Mouse (Mus musculus): ENCODE measurements around the gene Pld2.
"Not testable (repeated sequence)": the region's sequence is repeated elsewhere in the genome, so short reads cannot be mapped to it uniquely, and the experiment has no call there.

Gene Pld2

DNA sequence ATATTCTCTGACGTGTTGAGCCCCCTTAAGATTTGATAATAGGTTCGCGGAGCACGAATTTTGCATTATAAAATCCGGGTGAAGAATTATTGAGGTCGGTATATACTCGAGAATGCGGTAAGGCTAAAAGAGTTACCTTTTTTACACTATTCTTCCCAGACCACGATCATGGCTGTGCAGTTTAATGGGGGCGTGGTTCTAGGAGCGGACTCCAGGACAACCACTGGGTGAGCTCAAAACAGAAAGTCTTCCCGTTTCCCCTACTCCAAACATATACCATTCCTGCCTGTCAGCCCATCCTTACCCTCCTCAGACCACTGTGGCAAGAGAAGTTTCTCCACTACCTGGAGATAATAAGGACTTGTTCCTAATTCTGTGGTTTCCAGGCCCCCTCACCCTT lies 14.1 kb upstream of the Pld2 start:
- no peak for DNase-seq (ENCODE audit: low spot score in 2 of 2)

DNA sequence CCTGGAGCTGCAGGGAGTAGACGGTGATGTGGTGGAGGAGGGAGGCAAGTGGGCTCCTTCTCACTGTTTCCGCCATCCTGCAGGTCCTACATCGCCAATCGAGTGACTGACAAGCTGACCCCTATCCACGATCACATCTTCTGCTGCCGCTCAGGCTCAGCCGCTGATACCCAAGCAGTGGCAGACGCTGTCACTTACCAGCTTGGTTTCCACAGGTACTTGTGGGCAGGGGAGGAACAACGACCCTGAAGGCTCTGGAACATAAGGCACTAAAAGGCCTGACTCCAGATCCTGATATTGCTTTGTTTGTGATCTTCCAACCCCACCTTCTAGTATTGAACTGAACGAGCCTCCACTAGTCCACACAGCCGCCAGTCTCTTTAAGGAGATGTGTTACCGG lies 13.7 kb upstream of the Pld2 start:
- DNase-seq (ENCODE audit: low spot score in 2 of 2) = no peak

GRCm38 (mm10) chr11:70528610-70529009 lies 11.3 kb upstream of the Pld2 start:
- no peak for DNase-seq (ENCODE audit: low spot score in 2 of 2)

DNA sequence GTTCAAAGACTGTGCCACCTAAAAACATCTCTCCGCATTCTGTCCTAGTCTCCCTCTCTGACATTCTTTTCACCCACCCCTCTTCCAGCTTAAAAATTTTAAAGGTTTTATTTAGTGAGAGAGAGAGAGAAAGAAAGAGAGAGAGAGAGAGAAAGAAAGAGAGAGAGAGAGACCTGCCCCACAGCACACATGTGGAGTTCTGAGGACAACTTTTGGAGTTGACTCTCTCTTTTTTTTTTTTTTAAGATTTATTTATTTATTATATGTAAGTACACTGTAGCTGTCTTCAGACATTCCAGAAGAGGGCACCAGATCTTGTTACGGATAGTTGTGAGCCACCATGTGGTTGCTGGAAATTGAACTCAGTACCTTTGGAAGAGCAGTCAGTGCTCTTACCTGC lies 8.8 kb upstream of the Pld2 start:
- DNase-seq (ENCODE audit: low spot score in 2 of 2) = not testable (repeated sequence)

- no peak for DNase-seq (ENCODE audit: low spot score in 2 of 2)
These were observed 7.0 kb upstream of the Pld2 start, which contains the start of gene Gm40193 for GRCm38 (mm10) chr11:70532839-70533238. Gene Gm40193 (minus strand): TSS chr11:70532939.

DNA sequence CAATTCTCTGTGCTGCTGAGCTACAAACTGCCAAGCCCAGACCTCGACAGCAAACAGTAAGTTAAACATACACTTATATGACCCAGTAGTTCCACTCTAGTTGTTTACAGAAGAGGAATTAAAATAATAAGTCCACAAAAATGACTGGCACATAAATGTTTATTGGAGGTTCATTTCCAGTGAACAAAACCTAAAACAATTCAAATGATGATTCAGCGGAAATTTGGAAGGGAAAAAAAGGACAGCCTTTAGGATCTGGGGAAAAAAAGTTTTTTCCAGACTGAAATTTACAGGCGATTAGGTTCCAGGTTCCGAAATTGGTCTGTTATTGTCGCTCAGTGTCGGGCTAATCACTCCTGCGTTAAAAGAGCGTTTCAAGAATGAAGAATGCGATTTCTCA lies 441 bp upstream of the Pld2 start:
- no peak for DNase-seq (ENCODE audit: low spot score in 2 of 2)

DNA sequence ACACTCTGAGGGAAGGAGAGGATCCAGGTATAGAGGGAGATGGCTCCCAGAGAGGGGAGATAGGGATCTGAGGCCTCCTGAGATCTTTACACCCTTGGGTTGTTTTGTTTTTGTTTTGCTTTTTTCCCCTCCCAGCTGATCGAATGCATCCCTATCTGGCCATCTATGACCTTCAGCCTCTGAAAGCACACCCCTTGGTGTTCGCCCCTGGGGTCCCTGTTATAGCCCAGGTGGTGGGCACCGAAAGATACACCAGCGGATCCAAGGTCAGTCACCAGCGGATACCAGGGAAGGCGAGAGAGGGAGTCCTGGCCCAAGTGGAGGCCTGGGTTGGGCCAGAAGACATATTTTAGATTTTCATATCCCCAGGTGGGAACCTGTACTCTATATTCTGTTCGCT lies 1.1 kb downstream of the Pld2 start:
- DNase-seq (ENCODE audit: low spot score in 2 of 2) = no peak

DNA sequence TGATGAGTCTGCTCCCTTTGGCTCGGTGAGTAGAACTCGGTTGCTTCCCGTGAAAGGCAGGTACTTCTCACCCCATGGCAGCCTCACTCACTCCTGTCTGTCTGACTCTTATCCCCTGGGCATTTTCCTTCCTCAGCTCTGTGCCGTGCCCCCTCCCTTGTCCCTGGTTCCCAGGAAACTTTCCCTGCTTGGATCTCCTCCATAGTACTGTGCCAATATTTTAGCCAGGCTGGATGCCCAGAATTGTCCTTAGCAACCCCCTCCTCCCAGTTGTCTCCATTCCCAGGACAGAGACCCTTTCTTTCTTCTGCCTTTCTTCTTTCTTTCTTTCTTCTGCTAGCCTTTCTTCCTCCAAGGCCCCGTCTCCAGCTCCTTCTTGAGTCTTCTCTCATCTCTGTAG lies 1.6 kb downstream of the Pld2 start:
- no peak for DNase-seq (ENCODE audit: low spot score in 2 of 2)

GRCm38 (mm10) chr11:70544496-70544895 lies 4.6 kb downstream of the Pld2 start:
- DNase-seq (ENCODE audit: low spot score in 2 of 2) = no peak

GRCm38 (mm10) chr11:70551526-70551925 lies 11.7 kb downstream of the Pld2 start:
- no peak for DNase-seq (ENCODE audit: low spot score in 2 of 2)

DNA sequence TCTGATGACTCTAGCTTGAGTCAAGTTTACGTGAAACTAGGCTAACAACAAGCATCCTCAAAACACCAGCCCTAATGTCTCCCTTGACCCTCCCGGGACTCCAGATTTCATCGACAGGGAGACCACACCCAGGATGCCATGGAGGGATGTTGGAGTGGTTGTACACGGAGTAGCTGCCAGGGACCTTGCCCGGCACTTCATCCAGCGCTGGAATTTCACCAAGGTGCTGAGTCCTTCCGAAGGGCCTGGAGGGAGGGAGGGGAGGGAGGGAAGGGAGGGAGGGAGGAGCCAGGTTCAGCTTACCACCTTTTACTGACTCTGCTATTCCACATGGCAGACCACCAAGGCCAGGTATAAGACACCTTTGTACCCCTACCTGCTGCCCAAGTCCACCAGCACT lies 14.1 kb downstream of the Pld2 start:
- DNase-seq (ENCODE audit: low spot score in 2 of 2) = no peak

DNA sequence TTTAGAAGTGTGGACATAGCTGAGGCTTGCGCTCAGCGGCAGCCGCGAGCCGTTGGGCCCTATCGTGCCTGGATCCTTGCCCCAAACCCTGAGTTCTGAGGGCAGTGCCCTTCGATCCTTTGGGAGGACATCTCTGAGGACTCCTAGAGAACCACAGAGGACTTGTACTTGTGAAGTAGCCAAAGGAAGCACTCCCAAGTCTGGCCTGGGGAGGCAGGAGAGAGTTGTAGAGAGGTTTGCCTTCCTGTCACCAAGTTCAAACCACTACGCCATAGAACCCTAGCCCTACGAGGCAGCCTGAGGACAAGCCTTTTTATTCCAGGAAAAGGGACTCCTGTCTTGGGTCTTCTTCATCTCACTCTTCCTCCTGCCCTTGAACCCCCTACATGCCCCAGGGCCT lies 17.7 kb downstream of the Pld2 start:
- DNase-seq (ENCODE audit: low spot score in 2 of 2) = no peak

DNA sequence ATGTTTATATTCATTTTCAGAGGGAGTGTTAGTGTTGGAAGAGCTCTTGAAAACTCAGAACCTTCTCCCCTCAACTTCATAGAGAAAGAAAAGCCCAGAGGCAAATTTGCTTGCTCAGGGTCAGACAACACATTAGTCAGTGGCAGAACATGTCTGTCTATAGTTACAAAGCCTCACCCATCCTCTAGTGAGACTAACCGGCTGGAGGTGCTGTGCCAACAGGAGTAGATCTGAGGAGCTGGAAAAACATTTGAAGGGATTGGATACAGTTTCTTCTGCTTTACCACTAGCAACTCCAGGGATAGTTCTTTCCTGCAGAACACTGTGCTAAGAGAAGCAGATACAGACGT lies 22.0 kb downstream of the Pld2 start:
- no peak for DNase-seq (ENCODE audit: low spot score in 2 of 2)

- DNase-seq (ENCODE audit: low spot score in 2 of 2) = peak; percentile 84 to 92
These were observed 22.6 kb downstream of the Pld2 start, which contains the start of gene Mink1 for GRCm38 (mm10) chr11:70562287-70562994. Gene Mink1 (plus strand): TSS chr11:70562881.

- DNase-seq (ENCODE audit: low spot score in 2 of 2) = no peak
These were observed 23.2 kb downstream of the Pld2 start for GRCm38 (mm10) chr11:70562995-70563469.

- DNase-seq (ENCODE audit: low spot score in 2 of 2) = peak; percentile 21 to 33
These were observed 23.8 kb downstream of the Pld2 start for GRCm38 (mm10) chr11:70563470-70564275.

- DNase-seq (ENCODE audit: low spot score in 2 of 2) = no peak
These were observed 24.5 kb downstream of the Pld2 start for GRCm38 (mm10) chr11:70564276-70564873.

GRCm38 (mm10) chr11:70566586-70566985 lies 26.7 kb downstream of the Pld2 start:
- no peak for DNase-seq (ENCODE audit: low spot score in 2 of 2)

DNA sequence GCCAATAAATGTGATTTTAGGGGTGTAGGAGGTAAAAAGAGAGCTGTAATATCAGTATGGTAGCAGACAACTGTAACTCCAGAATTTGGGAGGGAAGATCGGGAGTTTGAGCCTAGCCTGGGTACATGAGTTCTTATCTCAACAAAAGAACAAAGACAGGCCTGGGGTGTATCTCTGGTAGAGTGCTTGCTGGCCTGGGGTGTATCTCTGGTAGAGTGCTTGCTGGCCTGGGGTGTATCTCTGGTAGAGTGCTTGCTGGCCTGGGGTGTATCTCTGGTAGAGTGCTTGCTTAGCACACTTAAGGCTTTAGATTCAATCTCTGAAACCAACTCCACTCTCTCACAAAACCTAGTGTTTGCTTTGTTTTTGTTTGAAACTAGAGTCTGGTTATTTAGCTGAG lies 30.8 kb downstream of the Pld2 start:
- DNase-seq (ENCODE audit: low spot score in 2 of 2) = not testable (repeated sequence)

DNA sequence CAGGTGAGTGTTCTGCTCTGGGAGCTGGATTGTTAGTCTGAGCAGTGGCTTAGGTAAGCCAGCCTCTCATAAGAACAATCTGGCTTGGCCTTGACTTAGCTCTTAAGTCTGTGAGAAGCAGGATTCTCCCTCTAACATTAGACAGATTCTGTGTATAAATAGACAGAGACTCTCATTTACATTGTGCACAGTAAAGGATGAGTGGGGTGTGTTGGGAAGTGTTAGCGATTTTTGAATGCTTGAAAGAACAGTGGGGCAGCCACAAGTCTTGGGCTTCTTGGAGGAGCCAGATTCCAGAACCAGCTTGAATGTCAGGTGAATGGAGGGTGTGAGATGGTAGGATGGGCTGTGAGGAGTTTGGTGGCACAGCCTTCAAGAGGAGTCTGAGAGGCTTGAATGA lies 31.8 kb downstream of the Pld2 start:
- no peak for DNase-seq (ENCODE audit: low spot score in 2 of 2)

DNA sequence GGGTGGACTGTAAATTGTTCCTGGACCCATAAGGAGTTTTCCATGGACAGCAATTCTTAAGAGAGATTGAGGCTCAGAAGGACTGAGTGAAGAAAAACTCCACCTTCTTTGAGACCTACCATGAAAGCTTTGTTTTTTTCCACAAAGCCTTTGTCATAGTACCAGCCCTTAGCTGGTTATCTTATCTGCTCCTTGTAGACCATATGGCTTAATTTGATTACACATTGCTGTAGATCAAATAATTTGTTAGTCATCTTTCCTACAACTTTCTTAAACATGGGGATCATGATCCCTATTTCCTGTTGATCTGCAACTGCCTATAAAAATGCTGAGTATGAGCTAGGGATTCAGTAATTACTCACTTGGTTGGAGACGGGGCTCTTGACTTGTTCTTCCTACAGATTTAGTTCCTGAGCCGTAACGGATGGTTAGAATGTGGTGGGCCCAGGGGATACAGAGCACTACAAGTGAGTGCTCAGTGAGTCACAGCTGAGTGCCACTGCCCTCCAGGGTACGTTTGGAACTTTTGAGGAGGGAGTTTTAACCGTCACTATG lies 32.6 kb downstream of the Pld2 start:
- DNase-seq (ENCODE audit: low spot score in 2 of 2) = no peak

DNA sequence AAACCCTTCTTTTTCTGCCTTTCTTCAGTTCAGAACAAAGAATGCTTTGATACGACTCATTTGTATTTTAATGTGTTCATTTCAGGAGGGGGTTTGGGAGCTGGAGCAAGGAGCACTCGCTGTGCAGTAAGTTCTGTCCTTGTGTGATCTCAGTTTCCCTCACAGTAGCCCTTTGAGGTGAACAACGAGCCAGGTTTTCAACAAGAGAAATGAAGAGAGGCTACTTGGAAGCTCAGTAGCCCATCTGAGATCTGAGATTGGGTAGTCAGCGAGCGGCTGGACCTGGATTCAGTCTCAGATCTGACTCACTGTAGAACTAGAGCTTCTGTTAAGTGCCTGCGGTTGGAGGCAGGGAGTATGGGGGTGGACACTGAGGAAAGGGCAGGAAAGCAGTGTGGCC lies 34.0 kb downstream of the Pld2 start:
- no peak for DNase-seq (ENCODE audit: low spot score in 2 of 2)

Data from thymus, postnatal 10 days (tissue).